Mouse (Mus musculus) layer of hippocampus, postnatal 10 days (tissue): ENCODE results near the gene Vmn1r69. TPM values are rescaled to one million over a fixed set of nuclear protein-coding genes. Genes with fewer than 3 reads are reported as not detected.

ENCODE experiments used
- DNase-seq, 2 experiments: peaks; one replicate each; pipeline ENCODE4 v3.0.0; 2021; ENCODE audit warnings: low spot score in 2 of 2
- long read RNA-seq: library from polyadenylated mRNA; stranded (forward); transcript quantifications from one replicate; pipeline ENCODE4 v2.0.0, GENCODE M21; 2023
- total RNA-seq, 2 experiments: library from RNA; stranded (reverse); gene quantifications; 2 replicates each; pipeline ENCODE4 v1.2.3; 2021

Vmn1r69 gene
- not detected for total RNA-seq
- long read RNA-seq: 0 reads

DNA sequence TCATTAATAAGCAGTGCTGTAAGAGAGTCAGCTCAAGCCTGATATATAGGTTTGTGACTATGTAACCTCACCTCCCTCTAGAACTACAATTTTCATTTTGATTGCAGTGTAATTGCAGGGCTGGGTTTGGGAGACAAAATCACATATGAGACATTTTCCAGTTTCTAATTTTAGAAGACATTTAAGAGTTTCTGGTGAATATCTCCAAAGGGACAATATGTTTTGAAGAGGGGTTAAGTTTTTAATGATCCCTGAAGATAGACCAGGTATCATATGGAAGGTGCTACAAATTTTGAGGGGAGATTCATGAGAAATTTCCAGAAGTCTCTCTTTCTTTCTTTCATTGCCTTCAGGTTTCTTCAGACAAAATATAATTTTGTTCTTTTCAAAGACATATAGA is at the start of gene Vmn1r69:
TSS of gene Vmn1r69 (minus strand) at position 101 of the 400 bp plus-strand sequence.
- no peak for DNase-seq

DNA sequence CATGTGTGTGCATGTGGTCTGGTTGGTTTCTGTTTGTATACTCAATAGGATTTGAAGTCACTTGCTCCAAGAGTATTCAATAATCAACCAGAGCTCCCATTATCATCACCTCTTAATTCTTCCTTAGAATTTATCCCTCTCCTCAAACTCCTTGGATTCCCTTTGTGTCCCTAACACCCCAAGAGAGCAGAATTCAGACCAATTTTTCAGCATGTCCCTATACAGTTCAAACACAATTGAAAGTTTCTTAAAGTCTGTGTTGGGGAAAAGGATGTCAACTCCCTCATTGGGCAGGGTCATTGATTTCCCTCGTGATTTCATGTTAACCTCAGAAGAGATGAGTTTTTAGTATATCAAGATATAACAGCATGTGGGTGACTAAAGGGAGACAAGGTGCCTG is 17.8 kb upstream of the Vmn1r69 start, which contains the start of gene Vmn1r70:
TSS of gene Vmn1r70 (plus strand) at position 301 of the 400 bp plus-strand sequence.
- DNase-seq: no peak

DNA sequence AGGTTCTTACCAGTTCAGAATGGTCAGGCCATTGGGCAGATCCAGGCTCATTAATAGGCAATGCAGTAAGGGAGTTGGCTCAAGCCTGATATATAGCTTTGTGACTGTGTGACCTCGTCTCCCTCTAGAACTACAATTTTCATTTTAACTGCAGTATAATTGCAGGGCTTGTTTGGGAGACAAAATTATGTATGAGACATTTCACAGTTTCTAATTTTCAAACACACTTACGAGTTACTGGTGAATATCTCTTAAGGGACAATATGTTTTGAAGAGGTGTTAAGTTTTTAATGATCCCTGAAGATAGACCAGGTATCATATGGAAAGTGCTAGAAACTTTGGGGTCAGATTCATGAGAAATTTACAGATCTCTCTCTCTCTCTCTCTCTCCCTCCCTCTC is 55.1 kb downstream of the Vmn1r69 start, which contains the start of gene Vmn1r68:
TSS of gene Vmn1r68 (minus strand) at position 101 of the 400 bp plus-strand sequence.
- DNase-seq: no peak

Other genes with a start within 250 kb of the Vmn1r69 start
- not detected for gene Vmn1r67, start 170.3 kb downstream of the Vmn1r69 start, total RNA-seq
- gene Zik1, start 118.3 kb downstream of the Vmn1r69 start, total RNA-seq: 10 to 100 TPM; 14.9 to 16.5 TPM
- not detected for gene Vmn1r68, start 55.2 kb downstream of the Vmn1r69 start, total RNA-seq
- not detected for gene Vmn1r70, start 17.9 kb upstream of the Vmn1r69 start, total RNA-seq
- not detected for gene Nlrp4b, start 74.1 kb upstream of the Vmn1r69 start, total RNA-seq
- gene Vmn1r71, start 140.7 kb upstream of the Vmn1r69 start, total RNA-seq: not detected